Mouse (Mus musculus): ENCODE results near the gene Hemk1. TPM values are rescaled to one million over a fixed set of nuclear protein-coding genes. Genes with fewer than 3 reads are reported as not detected.
"Not testable (repeated sequence)": the region's sequence is repeated elsewhere in the genome, so short reads cannot be mapped to it uniquely, and the experiment has no call there.

The Hemk1 gene
- total RNA-seq, 1 experiment = 29.1 TPM

DNA sequence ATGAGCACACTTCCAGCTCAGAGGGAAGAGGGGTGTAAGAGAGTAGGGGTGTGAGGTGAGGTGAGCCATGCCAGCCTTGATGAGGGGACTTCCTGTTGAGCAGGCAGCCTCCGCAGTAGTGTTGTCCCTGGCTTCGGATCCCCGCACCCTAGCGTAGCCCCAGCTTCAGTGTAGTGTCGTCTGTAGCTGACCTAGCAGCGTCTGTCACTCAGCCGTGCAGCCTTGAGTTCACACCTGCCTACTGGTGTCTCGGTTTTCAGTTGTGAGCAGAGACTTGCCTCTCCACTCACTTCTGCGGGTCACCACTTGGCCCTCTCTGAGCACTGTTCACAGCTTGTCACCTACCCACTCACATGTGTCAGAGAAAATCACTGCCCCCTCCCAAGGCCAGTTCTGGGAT, 29.0 kb downstream of the Hemk1 start:
- in situ Hi-C loops (cut with MboI; ENCODE audit: low sequenced_read_pairs in 2 of 2, unreplicated experiment in 2 of 2) = no loop called here
- no peak for TF ChIP-seq ZC3H11A (IDR thresholded peaks at IDR 0.05; ENCODE audit: borderline replicate concordance, low read depth, low read length)
- TF ChIP-seq ZNF384 (IDR thresholded peaks at IDR 0.05; ENCODE audit: low read depth, low read length) = no peak
- no peak overlapping the region for H3K4me3 ChIP-seq (ENCODE audit: insufficient read depth in 1 of 2, low read depth in 1 of 2, low read length in 2 of 2, poor library complexity in 1 of 2, severe bottlenecking in 1 of 2)
- H3K36me3 ChIP-seq (ENCODE audit: control insufficient read depth, insufficient read depth, low read length, poor library complexity, severe bottlenecking) = no peaks in the 10 kb centered on the region
- DNase-seq (ENCODE audit: low read depth, low spot score) = no peak
- H3K27ac ChIP-seq (ENCODE audit: insufficient read depth, low read depth, low read length, poor library complexity, severe bottlenecking) = no peak overlapping the region
- no peaks in the 10 kb centered on the region for H3K9me3 ChIP-seq (ENCODE audit: control insufficient read depth, insufficient read depth, low read depth, low read length)
- H3K9ac ChIP-seq (ENCODE audit: insufficient read depth, low read depth, low read length, poor library complexity, severe bottlenecking) = no peak overlapping the region
- H3K4me1 ChIP-seq (ENCODE audit: control insufficient read depth in 2 of 2, insufficient read depth in 2 of 2, low read length in 2 of 2, poor library complexity in 1 of 2) = peaks cover 0 to 15% of the 10 kb centered on the region in 2 experiments; a peak in 2 of 4 replicates

DNA sequence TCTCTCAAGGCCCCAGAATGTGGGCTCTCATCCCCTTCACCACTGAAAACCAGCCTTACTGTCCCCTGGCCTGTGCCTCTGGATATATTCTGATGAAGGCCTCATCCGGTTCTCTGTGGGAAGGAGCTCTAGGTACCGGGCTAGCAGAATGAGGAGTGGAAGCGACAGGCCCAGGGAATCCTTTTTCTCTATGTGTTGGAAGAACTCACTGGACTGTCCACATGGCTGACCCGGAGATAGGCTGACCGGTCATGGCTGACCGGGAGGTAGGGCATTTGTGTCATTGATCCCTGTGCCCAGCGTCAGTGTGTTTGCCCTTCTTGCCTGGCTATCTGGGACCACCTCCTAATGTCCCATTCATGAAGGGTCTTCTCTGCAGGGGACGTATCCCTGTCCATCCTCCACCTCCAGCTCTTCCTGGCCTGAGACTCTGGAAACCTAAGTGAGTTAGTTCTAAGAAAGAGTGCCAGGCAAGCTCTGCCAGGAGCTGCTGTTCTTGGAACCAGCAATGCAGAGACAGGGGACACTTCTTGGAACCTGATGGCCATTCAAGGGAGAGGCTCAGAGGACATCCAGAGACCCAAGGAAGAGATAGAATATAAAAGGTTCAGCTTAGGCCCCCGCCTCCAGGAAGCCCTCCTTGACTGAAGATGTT, 29.7 kb downstream of the Hemk1 start:
- in situ Hi-C loops (cut with MboI; ENCODE audit: low sequenced_read_pairs in 2 of 2, unreplicated experiment in 2 of 2) = no loop called here
- no peak overlapping the region for H3K27ac ChIP-seq (ENCODE audit: insufficient read depth, low read depth, low read length, poor library complexity, severe bottlenecking)

DNA sequence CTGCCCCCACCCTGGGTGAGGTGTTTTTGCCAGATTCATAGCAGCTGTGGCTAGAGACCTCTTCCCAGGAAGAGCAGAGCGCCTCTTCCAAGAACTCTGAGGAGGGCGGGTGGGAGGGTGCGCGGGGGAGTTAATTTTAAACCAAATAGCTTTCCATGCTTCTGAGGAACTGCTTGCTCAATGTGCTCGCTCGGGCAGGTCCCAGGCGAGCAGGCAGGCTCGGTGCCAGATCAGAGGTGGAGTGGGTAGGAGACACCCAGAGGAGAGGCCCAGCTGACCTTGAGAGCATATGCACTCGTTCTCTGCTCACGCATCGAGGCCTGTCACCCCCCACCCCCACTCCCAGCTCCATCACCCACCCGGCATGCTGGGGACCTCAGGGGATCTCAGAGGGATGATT, 30.3 kb downstream of the Hemk1 start:
- DNase-seq (ENCODE audit: low read depth, low spot score) = no peak
- in situ Hi-C loops (cut with MboI; ENCODE audit: low sequenced_read_pairs in 2 of 2, unreplicated experiment in 2 of 2) = no loop called here
- H3K9ac ChIP-seq (ENCODE audit: insufficient read depth, low read depth, low read length, poor library complexity, severe bottlenecking) = no peak overlapping the region

More for the DNA sequence above, 29.7 kb downstream of the Hemk1 start:
- Histone ChIP-seq H3K9ac (ENCODE audit: insufficient read depth, low read depth, low read length, poor library complexity, severe bottlenecking) (no peak overlapping the region), H3K4me3 (ENCODE audit: insufficient read depth in 1 of 2, low read depth in 1 of 2, low read length in 2 of 2, poor library complexity in 1 of 2, severe bottlenecking in 1 of 2) (no peak overlapping the region), H3K36me3 (ENCODE audit: control insufficient read depth, insufficient read depth, low read length, poor library complexity, severe bottlenecking) (no peaks in the 10 kb centered on the region), H3K9me3 (ENCODE audit: control insufficient read depth, insufficient read depth, low read depth, low read length) (no peaks in the 10 kb centered on the region), H3K4me1 (ENCODE audit: control insufficient read depth in 2 of 2, insufficient read depth in 2 of 2, low read length in 2 of 2, poor library complexity in 1 of 2) (peaks cover 0 to 15% of the 10 kb centered on the region in 2 experiments; a peak in 2 of 4 replicates)
- DNase-seq (ENCODE audit: low read depth, low spot score) = no peak
- TF ChIP-seq CHD2 (IDR thresholded peaks at IDR 0.05; ENCODE audit: low read depth, low read length) (no peak), HCFC1 (IDR thresholded peaks at IDR 0.05; ENCODE audit: borderline replicate concordance, insufficient read depth, low read length) (no peak), ZC3H11A (IDR thresholded peaks at IDR 0.05; ENCODE audit: borderline replicate concordance, low read depth, low read length) (no peak), ZNF384 (IDR thresholded peaks at IDR 0.05; ENCODE audit: low read depth, low read length) (no peak), MAFK (IDR thresholded peaks at IDR 0.05; ENCODE audit: insufficient read depth, low read depth, low read length) (no peak)

DNA sequence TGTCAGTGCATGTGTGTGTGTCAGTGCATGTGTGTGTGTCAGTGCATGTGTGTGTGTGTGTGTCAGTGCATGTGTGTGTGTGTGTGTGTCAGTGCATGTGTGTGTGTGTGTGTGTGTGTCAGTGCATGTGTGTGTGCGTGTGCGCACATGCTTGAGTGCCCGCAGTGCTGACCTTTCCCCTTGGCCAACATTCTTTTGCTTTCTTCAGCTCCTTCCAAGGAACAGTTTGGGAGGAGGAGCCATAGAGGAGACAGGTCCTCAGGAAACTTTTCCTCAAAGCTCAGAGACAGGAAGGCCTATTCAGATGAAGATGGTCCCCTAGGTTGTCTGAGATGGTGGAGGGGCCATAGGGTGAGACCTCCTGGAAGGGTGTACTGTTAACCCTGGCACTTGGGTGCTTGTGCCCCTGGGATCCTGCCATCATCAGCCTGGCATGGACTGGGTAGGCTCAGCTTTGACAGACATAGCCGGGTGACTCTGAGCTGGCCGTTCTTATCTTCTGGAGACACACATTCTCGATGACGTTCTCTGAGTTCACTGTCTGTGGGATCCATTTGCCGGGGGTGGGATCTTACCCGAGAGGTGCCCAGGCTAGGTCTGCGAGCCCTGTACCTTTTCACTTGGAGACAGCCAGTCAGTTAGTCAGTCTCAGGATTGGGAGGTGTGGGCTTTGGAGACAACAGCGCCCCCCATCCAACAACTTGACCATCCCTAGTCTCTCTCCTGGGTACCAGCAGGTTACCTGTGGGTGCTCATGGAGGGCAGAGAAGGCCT, 30.9 kb downstream of the Hemk1 start:
- TF ChIP-seq ZC3H11A (IDR thresholded peaks at IDR 0.05; ENCODE audit: borderline replicate concordance, low read depth, low read length) (no peak), MAFK (IDR thresholded peaks at IDR 0.05; ENCODE audit: insufficient read depth, low read depth, low read length) (no peak), ZNF384 (IDR thresholded peaks at IDR 0.05; ENCODE audit: low read depth, low read length) (no peak), HCFC1 (IDR thresholded peaks at IDR 0.05; ENCODE audit: borderline replicate concordance, insufficient read depth, low read length) (no peak), CHD2 (IDR thresholded peaks at IDR 0.05; ENCODE audit: low read depth, low read length) (no peak)
- no peak for DNase-seq (ENCODE audit: low read depth, low spot score)
- no peak overlapping the region for H3K9ac ChIP-seq (ENCODE audit: insufficient read depth, low read depth, low read length, poor library complexity, severe bottlenecking)

More for the DNA sequence above, 30.3 kb downstream of the Hemk1 start:
- Histone ChIP-seq H3K4me3 (ENCODE audit: insufficient read depth in 1 of 2, low read depth in 1 of 2, low read length in 2 of 2, poor library complexity in 1 of 2, severe bottlenecking in 1 of 2) (no peak overlapping the region), H3K27ac (ENCODE audit: insufficient read depth, low read depth, low read length, poor library complexity, severe bottlenecking) (no peak overlapping the region), H3K36me3 (ENCODE audit: control insufficient read depth, insufficient read depth, low read length, poor library complexity, severe bottlenecking) (no peaks in the 10 kb centered on the region), H3K9me3 (ENCODE audit: control insufficient read depth, insufficient read depth, low read depth, low read length) (no peaks in the 10 kb centered on the region), H3K4me1 (ENCODE audit: control insufficient read depth in 2 of 2, insufficient read depth in 2 of 2, low read length in 2 of 2, poor library complexity in 1 of 2) (peaks cover 0 to 13% of the 10 kb centered on the region in 2 experiments; a peak in 2 of 4 replicates)
- TF ChIP-seq CHD2 (IDR thresholded peaks at IDR 0.05; ENCODE audit: low read depth, low read length) = no peak
- no peak for TF ChIP-seq ZNF384 (IDR thresholded peaks at IDR 0.05; ENCODE audit: low read depth, low read length)
- TF ChIP-seq MAFK (IDR thresholded peaks at IDR 0.05; ENCODE audit: insufficient read depth, low read depth, low read length) = no peak
- TF ChIP-seq ZC3H11A (IDR thresholded peaks at IDR 0.05; ENCODE audit: borderline replicate concordance, low read depth, low read length) = no peak
- TF ChIP-seq HCFC1 (IDR thresholded peaks at IDR 0.05; ENCODE audit: borderline replicate concordance, insufficient read depth, low read length) = no peak

DNA sequence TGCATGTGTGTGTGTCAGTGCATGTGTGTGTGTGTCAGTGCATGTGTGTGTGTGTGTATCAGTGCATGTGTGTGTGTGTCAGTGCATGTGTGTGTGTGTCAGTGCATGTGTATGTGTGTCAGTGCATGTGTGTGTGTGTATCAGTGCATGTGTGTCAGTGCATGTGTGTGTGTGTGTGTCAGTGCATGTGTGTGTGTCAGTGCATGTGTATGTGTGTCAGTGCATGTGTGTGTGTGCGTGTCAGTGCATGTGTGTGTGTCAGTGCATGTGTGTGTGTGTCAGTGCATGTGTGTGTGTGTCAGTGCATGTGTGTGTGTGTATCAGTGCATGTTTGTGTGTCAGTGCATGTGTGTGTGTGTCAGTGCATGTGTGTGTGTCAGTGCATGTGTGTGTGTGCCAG, 31.5 kb downstream of the Hemk1 start:
- in situ Hi-C loops (cut with MboI; ENCODE audit: low sequenced_read_pairs in 2 of 2, unreplicated experiment in 2 of 2); DNase-seq (ENCODE audit: low read depth, low spot score); H3K4me3 ChIP-seq (ENCODE audit: insufficient read depth in 1 of 2, low read depth in 1 of 2, low read length in 2 of 2, poor library complexity in 1 of 2, severe bottlenecking in 1 of 2); H3K36me3 ChIP-seq (ENCODE audit: control insufficient read depth, insufficient read depth, low read length, poor library complexity, severe bottlenecking); H3K27ac ChIP-seq (ENCODE audit: insufficient read depth, low read depth, low read length, poor library complexity, severe bottlenecking); H3K9ac ChIP-seq (ENCODE audit: insufficient read depth, low read depth, low read length, poor library complexity, severe bottlenecking); H3K9me3 ChIP-seq (ENCODE audit: control insufficient read depth, insufficient read depth, low read depth, low read length): not testable (repeated sequence)
- H3K4me1 ChIP-seq (ENCODE audit: control insufficient read depth in 2 of 2, insufficient read depth in 2 of 2, low read length in 2 of 2, poor library complexity in 1 of 2) = peaks cover 0 to 14% of the 10 kb centered on the region in 2 experiments; a peak in 2 of 4 replicates

More for the DNA sequence above, 30.9 kb downstream of the Hemk1 start:
- Histone ChIP-seq H3K4me3 (ENCODE audit: insufficient read depth in 1 of 2, low read depth in 1 of 2, low read length in 2 of 2, poor library complexity in 1 of 2, severe bottlenecking in 1 of 2) (no peak overlapping the region), H3K9me3 (ENCODE audit: control insufficient read depth, insufficient read depth, low read depth, low read length) (no peaks in the 10 kb centered on the region), H3K27ac (ENCODE audit: insufficient read depth, low read depth, low read length, poor library complexity, severe bottlenecking) (no peak overlapping the region), H3K36me3 (ENCODE audit: control insufficient read depth, insufficient read depth, low read length, poor library complexity, severe bottlenecking) (no peaks in the 10 kb centered on the region), H3K4me1 (ENCODE audit: control insufficient read depth in 2 of 2, insufficient read depth in 2 of 2, low read length in 2 of 2, poor library complexity in 1 of 2) (peaks cover 0 to 12% of the 10 kb centered on the region in 2 experiments; a peak in 2 of 4 replicates)
- in situ Hi-C loops (cut with MboI; ENCODE audit: low sequenced_read_pairs in 2 of 2, unreplicated experiment in 2 of 2) = no loop called here

Measured in ES-E14 (cell line).